Mouse (Mus musculus): ENCODE measurements at regions not wholly inside any gene's neighbourhood (a gene's known extent, or its start where the extent isn't known, plus 50 kb on each side); places are given as distances from the start of the nearest gene placed in this dataset.

DNA sequence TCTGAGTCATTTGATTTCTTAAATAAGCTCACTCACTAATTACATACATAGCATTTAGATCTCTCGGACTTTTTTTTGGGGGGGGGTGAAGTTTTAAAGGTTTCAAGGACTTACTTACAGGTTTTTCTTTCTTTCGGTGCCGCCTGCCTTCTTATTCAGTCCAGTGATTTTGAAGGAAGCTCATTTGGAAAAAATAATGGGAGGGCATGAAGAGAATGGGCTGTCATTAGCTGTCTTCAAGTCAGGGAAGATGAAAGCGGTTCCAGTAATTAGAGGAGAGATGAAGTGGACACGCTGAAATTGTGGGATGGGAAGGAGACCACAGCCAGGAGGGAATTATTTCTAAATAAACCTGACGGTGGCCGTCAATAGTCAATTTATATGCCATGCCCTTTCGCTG lies 108.6 kb upstream of the Klf3 start:
- TF ChIP-seq CTCF (IDR thresholded peaks at IDR 0.05; ENCODE audit: control insufficient read depth, insufficient read depth, insufficient read length) (no peak), MYOG (IDR thresholded peaks at IDR 0.05; ENCODE audit: control insufficient read depth, extremely low read depth, insufficient read length) (no peak), MYOD1 (IDR thresholded peaks at IDR 0.05; ENCODE audit: control insufficient read depth, insufficient read length, low read depth) (no peak), MAX (IDR thresholded peaks at IDR 0.05) (no peak), USF1 (IDR thresholded peaks at IDR 0.05; ENCODE audit: low read depth) (no peak), CEBPB (IDR thresholded peaks at IDR 0.05; ENCODE audit: low read depth) (no peak), FOSL1 (IDR thresholded peaks at IDR 0.05; ENCODE audit: insufficient read depth, low read length, poor library complexity, severe bottlenecking) (no peak)
